Mouse (Mus musculus): ENCODE data around the gene Eif4h. TPM values are rescaled to one million over a fixed set of nuclear protein-coding genes. Genes with fewer than 3 reads are reported as not detected.

Gene Eif4h
- polyA plus RNA-seq, 1 experiment from 2014 or later: 344 TPM

DNA sequence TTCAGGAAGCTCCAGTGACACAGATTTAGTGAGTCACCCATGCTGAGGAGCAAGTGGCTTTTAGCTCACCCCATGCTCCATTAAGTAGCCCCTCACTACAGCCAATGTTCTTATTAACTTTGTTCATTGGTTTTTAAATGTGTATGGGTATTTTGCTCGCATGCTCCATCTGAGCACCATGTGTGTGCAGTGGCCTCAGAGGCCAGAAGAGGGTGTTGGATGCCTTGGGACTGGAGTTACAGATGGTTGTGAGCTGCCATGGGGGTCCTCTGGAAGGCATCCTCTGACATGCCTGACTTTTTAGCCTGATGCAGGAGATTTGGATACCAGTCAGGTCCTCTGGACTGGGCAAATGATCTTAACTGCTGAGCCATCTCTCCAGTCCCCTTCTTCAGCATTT, 4.8 kb upstream of the Eif4h start:
- no peak overlapping the region for H3K4me3 ChIP-seq (ENCODE audit: low read depth, low read length)
- H3K27ac ChIP-seq (ENCODE audit: low read depth, low read length): no peak overlapping the region
- H3K4me1 ChIP-seq (ENCODE audit: control insufficient read depth, insufficient read depth, low read length): no peaks in the 10 kb centered on the region
- H3K36me3 ChIP-seq (ENCODE audit: control insufficient read depth, insufficient read depth, low read length): no peaks in the 10 kb centered on the region
- no peaks in the 10 kb centered on the region for H3K9me3 ChIP-seq (replicated peaks; ENCODE audit: control insufficient read depth, low read length)
- no peak overlapping the region for H3K4me2 ChIP-seq
- H3K27me3 ChIP-seq (ENCODE audit: control insufficient read depth, insufficient read depth, low read length): no peaks in the 10 kb centered on the region
- no peak overlapping the region for H3K9ac ChIP-seq (ENCODE audit: low read depth, low read length)
- 52% methylated on average over 1 of the region's 1 CpGs for WGBS (ENCODE audit: insufficient replicate concordance)
- no peak for ATAC-seq (replicated peaks; ENCODE audit: insufficient number of reproducible peaks, low FRiP score, low TSS enrichment)

DNA sequence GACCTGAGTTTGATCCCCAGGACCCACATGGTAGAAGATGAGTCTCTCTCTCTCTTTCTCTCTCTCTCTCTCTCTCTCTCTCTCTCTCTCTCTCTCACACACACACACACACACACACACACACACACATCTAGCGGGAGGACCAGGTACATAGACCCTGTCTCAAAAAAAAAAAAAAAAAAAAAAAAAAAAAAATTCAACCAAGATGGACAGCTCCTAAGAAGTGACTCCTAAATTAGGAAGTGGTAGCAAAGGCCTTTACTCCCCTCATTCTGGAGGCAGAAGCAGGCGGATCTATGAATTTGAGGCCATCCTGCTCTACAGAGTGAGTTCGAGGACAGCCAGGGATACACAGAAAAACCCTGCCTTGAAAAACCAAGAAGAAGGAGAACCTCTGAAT, 1.1 kb upstream of the Eif4h start:
- ATAC-seq (replicated peaks; ENCODE audit: insufficient number of reproducible peaks, low FRiP score, low TSS enrichment): no peak
- Histone ChIP-seq H3K4me2 (no peak overlapping the region), H3K27me3 (ENCODE audit: control insufficient read depth, insufficient read depth, low read length) (no peaks in the 10 kb centered on the region), H3K9ac (ENCODE audit: low read depth, low read length) (no peak overlapping the region), H3K4me3 (ENCODE audit: low read depth, low read length) (no peak overlapping the region), H3K27ac (ENCODE audit: low read depth, low read length) (no peak overlapping the region), H3K36me3 (ENCODE audit: control insufficient read depth, insufficient read depth, low read length) (peaks cover 5% of the 10 kb centered on the region; the same call in 1 of the 2 replicates), H3K4me1 (ENCODE audit: control insufficient read depth, insufficient read depth, low read length) (peaks cover 6% of the 10 kb centered on the region), H3K9me3 (replicated peaks; ENCODE audit: control insufficient read depth, low read length) (no peaks in the 10 kb centered on the region)
- WGBS (ENCODE audit: insufficient replicate concordance): 85% methylated on average over 3 of the region's 3 CpGs

DNA sequence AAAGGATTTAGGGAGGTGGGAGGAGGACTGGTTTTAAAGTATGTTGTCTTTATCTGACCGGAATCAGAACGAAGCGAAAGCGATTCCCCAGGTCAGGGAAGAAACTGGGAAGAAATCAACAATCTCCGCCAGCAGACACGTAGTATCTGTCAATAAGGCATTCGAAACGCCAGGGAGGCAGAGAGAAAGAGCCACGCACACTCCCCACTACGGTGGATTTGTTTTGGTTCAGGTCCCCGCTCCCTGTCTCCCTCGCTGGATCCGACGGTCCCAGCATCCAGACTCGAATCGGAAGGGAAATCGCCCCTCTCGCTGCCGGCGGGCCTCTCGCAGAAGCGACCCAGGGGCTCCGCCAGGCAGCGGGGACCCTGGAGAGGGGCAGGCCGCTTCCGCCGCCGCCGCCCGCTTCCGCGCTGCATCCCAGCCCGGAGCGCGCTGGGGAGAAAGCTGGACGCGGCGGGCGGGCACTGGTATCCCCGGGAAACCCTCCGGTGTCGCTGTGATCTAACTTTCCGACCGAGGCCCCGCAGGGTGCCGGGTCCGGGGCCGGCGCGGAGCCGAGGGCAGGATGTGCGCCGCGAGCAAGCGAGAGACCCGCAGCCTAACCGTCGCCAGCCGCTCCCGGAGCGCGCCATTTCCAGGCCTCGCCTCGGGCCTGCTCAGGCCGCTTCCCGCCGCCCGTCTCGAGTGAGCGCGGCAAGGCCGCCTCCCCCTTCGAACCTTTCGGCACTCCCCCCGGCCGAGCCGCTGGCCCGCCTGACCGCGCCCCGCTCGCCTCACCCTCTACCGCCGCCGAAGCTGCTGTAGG, 625 bp downstream of the Eif4h start:
- under 1% methylated on average over 83 of the region's 85 CpGs for WGBS (ENCODE audit: insufficient replicate concordance)
- Histone ChIP-seq H3K36me3 (ENCODE audit: control insufficient read depth, insufficient read depth, low read length) (peaks cover 8% of the 10 kb centered on the region; the same call in 1 of the 2 replicates), H3K4me1 (ENCODE audit: control insufficient read depth, insufficient read depth, low read length) (peaks cover 6% of the 10 kb centered on the region), H3K4me2 (peak overlapping the region; percentile 94), H3K9me3 (replicated peaks; ENCODE audit: control insufficient read depth, low read length) (no peaks in the 10 kb centered on the region), H3K27ac (ENCODE audit: low read depth, low read length) (peak overlapping the region; percentile 92), H3K27me3 (ENCODE audit: control insufficient read depth, insufficient read depth, low read length) (no peaks in the 10 kb centered on the region), H3K4me3 (ENCODE audit: low read depth, low read length) (peak overlapping the region; percentile 99), H3K9ac (ENCODE audit: low read depth, low read length) (peak overlapping the region; percentile 99)
- peak; percentile 61 for ATAC-seq (replicated peaks; ENCODE audit: insufficient number of reproducible peaks, low FRiP score, low TSS enrichment)

DNA sequence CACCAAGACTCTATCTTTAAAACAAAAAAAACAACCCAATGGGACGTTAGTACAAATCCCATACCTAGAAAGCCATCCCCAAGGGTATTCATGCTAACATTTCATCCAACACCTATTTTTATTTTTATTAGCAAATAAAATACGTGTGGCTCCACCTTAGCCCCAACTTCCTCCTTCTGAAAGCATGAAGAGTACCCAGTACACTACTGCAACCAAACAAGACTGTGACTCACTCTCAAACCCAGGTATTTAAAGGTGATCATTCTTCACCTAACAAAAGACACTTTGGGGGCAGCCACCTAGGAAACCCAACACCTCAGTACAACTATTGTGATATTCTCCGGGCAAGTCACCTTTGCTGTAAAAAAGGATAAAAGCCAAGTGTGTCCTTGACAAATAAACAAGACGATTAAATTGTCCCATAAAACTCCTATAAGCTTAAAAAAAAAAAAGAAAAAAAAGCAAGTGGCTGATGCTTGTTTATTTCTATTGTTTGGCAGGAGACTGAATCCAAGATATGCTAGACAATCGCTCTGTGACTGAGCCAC, 1.4 kb downstream of the Eif4h start:
- WGBS (ENCODE audit: insufficient replicate concordance): 28% methylated on average over 5 of the region's 5 CpGs
- no peak for ATAC-seq (replicated peaks; ENCODE audit: insufficient number of reproducible peaks, low FRiP score, low TSS enrichment)
- no peaks in the 10 kb centered on the region for H3K9me3 ChIP-seq (replicated peaks; ENCODE audit: control insufficient read depth, low read length)
- H3K4me2 ChIP-seq: peak overlapping the region; percentile 94
- H3K4me1 ChIP-seq (ENCODE audit: control insufficient read depth, insufficient read depth, low read length): peaks cover 6% of the 10 kb centered on the region
- H3K36me3 ChIP-seq (ENCODE audit: control insufficient read depth, insufficient read depth, low read length): peaks cover 11% of the 10 kb centered on the region
- H3K9ac ChIP-seq (ENCODE audit: low read depth, low read length): peak overlapping the region; percentile 99
- H3K4me3 ChIP-seq (ENCODE audit: low read depth, low read length): peak overlapping the region; percentile 99
- no peak overlapping the region for H3K27ac ChIP-seq (ENCODE audit: low read depth, low read length)
- no peaks in the 10 kb centered on the region for H3K27me3 ChIP-seq (ENCODE audit: control insufficient read depth, insufficient read depth, low read length)

DNA sequence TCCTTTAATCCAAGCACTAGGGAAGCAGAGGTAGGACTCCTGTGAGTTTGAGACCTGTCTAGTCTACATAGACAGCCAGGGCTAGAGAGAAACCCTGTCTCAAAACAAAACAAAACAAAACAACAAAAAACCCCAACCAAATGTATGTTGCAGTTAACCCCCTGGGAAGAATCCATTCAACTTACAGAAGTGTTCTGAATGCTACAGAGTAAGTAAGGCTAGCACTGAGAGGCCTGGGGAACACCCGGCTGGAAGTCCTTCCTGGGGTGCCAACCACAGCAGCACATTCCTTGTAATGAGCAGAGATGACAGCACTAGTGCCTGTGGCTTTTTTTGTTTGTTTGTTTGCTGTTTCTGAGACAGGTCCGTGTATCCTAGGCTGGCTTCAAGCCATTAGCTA, 6.4 kb downstream of the Eif4h start:
- no peak overlapping the region for H3K9ac ChIP-seq (ENCODE audit: low read depth, low read length)
- peaks cover 8% of the 10 kb centered on the region for H3K4me1 ChIP-seq (ENCODE audit: control insufficient read depth, insufficient read depth, low read length)
- H3K9me3 ChIP-seq (replicated peaks; ENCODE audit: control insufficient read depth, low read length): no peaks in the 10 kb centered on the region
- ATAC-seq (replicated peaks; ENCODE audit: insufficient number of reproducible peaks, low FRiP score, low TSS enrichment): no peak
- 74% methylated on average over 2 of the region's 2 CpGs for WGBS (ENCODE audit: insufficient replicate concordance)
- no peaks in the 10 kb centered on the region for H3K27me3 ChIP-seq (ENCODE audit: control insufficient read depth, insufficient read depth, low read length)
- H3K4me2 ChIP-seq: no peak overlapping the region
- H3K36me3 ChIP-seq (ENCODE audit: control insufficient read depth, insufficient read depth, low read length): peaks cover 17% of the 10 kb centered on the region
- H3K27ac ChIP-seq (ENCODE audit: low read depth, low read length): no peak overlapping the region
- no peak overlapping the region for H3K4me3 ChIP-seq (ENCODE audit: low read depth, low read length)

DNA sequence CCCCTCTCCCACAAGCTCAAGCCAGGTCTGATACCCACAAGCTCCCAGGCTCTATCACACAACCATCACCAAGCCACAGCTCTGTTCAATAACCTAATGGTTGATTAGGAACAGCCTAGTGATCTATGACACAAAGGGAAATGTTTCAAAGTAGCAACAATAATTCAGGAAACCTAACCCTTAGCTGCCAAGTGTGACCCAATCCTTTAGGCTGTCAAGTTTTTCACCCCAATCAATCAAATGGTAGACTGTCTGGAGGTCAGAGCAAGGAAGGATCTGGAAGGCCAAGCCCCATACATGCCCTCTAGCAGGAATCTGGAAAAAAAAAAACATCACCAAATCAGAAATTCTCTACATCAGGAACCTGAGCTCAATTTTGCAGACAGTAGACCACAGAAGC, 8.5 kb downstream of the Eif4h start:
- no peaks in the 10 kb centered on the region for H3K9me3 ChIP-seq (replicated peaks; ENCODE audit: control insufficient read depth, low read length)
- H3K4me3 ChIP-seq (ENCODE audit: low read depth, low read length): no peak overlapping the region
- H3K27ac ChIP-seq (ENCODE audit: low read depth, low read length): no peak overlapping the region
- no peak overlapping the region for H3K9ac ChIP-seq (ENCODE audit: low read depth, low read length)
- H3K36me3 ChIP-seq (ENCODE audit: control insufficient read depth, insufficient read depth, low read length): peaks cover 33% of the 10 kb centered on the region
- 0 out of 2 replicates have a peak, but pooled peaks cover 2% of the 10 kb centered on the region for H3K4me1 ChIP-seq (ENCODE audit: control insufficient read depth, insufficient read depth, low read length)
- no peaks in the 10 kb centered on the region for H3K27me3 ChIP-seq (ENCODE audit: control insufficient read depth, insufficient read depth, low read length)
- no peak for ATAC-seq (replicated peaks; ENCODE audit: insufficient number of reproducible peaks, low FRiP score, low TSS enrichment)
- H3K4me2 ChIP-seq: no peak overlapping the region

DNA sequence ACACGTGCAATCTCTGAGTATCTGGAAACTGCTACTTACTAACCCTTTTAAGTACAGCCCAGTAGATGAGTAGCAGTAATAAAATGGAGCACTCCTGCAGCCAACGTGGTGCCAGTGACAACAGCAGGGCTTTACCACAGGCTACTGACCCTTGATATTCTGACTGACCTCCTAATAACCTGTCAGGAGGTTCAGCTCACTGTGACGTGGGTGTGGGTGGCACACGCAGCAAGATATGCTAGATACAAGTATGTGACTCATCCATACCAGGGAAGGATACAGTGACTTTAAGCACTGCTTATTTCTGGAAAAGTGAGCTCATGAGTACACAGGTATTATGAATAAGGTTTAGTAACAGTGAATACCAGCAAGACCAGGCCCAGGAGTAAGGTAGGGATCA, 9.8 kb downstream of the Eif4h start:
- H3K36me3 ChIP-seq (ENCODE audit: control insufficient read depth, insufficient read depth, low read length): peaks cover 37% of the 10 kb centered on the region
- no peak overlapping the region for H3K4me2 ChIP-seq
- 36% methylated on average over 4 of the region's 4 CpGs for WGBS (ENCODE audit: insufficient replicate concordance)
- 0 out of 2 replicates have a peak, but pooled peaks cover 2% of the 10 kb centered on the region for H3K4me1 ChIP-seq (ENCODE audit: control insufficient read depth, insufficient read depth, low read length)
- no peak overlapping the region for H3K27ac ChIP-seq (ENCODE audit: low read depth, low read length)
- no peaks in the 10 kb centered on the region for H3K9me3 ChIP-seq (replicated peaks; ENCODE audit: control insufficient read depth, low read length)
- ATAC-seq (replicated peaks; ENCODE audit: insufficient number of reproducible peaks, low FRiP score, low TSS enrichment): no peak
- H3K9ac ChIP-seq (ENCODE audit: low read depth, low read length): no peak overlapping the region
- no peak overlapping the region for H3K4me3 ChIP-seq (ENCODE audit: low read depth, low read length)
- no peaks in the 10 kb centered on the region for H3K27me3 ChIP-seq (ENCODE audit: control insufficient read depth, insufficient read depth, low read length)

DNA sequence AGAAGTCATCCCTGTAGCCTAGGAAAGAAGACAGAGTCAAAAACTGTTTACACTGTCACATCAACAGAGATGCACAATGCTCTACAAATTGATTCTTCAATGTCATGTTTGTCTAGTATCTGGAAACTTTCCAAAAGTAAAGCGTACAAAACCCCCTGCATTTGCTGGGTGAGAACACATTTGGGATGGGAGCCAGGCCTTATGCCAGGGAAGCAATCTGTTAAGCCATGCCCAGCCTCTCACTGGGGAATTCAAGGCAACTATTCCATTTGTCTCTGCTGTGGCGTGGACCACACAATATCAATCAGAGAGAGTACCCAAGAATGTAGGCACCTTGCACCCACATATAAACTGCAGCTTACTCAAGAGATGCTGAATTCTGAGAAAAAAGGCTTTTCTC, 17.2 kb downstream of the Eif4h start:
- WGBS (ENCODE audit: insufficient replicate concordance): 92% methylated on average over 2 of the region's 2 CpGs
- Histone ChIP-seq H3K4me2 (no peak overlapping the region), H3K27me3 (ENCODE audit: control insufficient read depth, insufficient read depth, low read length) (no peaks in the 10 kb centered on the region), H3K27ac (ENCODE audit: low read depth, low read length) (no peak overlapping the region), H3K4me1 (ENCODE audit: control insufficient read depth, insufficient read depth, low read length) (no peaks in the 10 kb centered on the region), H3K9ac (ENCODE audit: low read depth, low read length) (no peak overlapping the region), H3K4me3 (ENCODE audit: low read depth, low read length) (no peak overlapping the region), H3K9me3 (replicated peaks; ENCODE audit: control insufficient read depth, low read length) (no peaks in the 10 kb centered on the region), H3K36me3 (ENCODE audit: control insufficient read depth, insufficient read depth, low read length) (peaks cover 80% of the 10 kb centered on the region)
- ATAC-seq (replicated peaks; ENCODE audit: insufficient number of reproducible peaks, low FRiP score, low TSS enrichment): no peak

Measured in heart, embryonic 11.5 days (tissue).